Mouse (Mus musculus): ENCODE measurements around the gene Ppm1m. TPM values are rescaled to one million over a fixed set of nuclear protein-coding genes. Genes with fewer than 3 reads are reported as not detected.
A peak's percentile ranks its signal among the peaks of the same experiment; 100 is the strongest.

The Ppm1m gene
- polyA plus RNA-seq, 1 experiment from 2014 or later, result 20.1 TPM

GRCm38 (mm10) chr9:106166709-106167108 is 32.8 kb downstream of the Ppm1m start:
- Histone ChIP-seq H3K9me3 (replicated peaks) (no peaks in the 10 kb centered on the region), H3K27me3 (peaks cover 5% of the 10 kb centered on the region; the same call in 1 of the 2 replicates), H3K9ac (no peak overlapping the region), H3K4me3 (no peak overlapping the region), H3K27ac (no peak overlapping the region), H3K36me3 (ENCODE audit: poor library complexity, severe bottlenecking) (no peaks in the 10 kb centered on the region), H3K4me1 (peaks cover 6% of the 10 kb centered on the region; the same call in 1 of the 2 replicates), H3K4me2 (no peak overlapping the region)
- 88% methylated on average over 2 of the region's 2 CpGs for WGBS
- no peak for ATAC-seq

- no peak for ATAC-seq
- peak overlapping the region; percentile 94; the same call in 1 of the 2 replicates for H3K27ac ChIP-seq
- peak overlapping the region; percentile 55 for H3K4me3 ChIP-seq
- H3K4me2 ChIP-seq, result peak overlapping the region; percentile 66
- H3K27me3 ChIP-seq, result peaks cover 11% of the 10 kb centered on the region
- peaks cover 29% of the 10 kb centered on the region for H3K4me1 ChIP-seq
- peak overlapping the region; percentile 73 for H3K9ac ChIP-seq
- WGBS, result 41% methylated on average over 5 of the region's 5 CpGs
- H3K36me3 ChIP-seq (ENCODE audit: poor library complexity, severe bottlenecking), result no peaks in the 10 kb centered on the region
- no peaks in the 10 kb centered on the region for H3K9me3 ChIP-seq (replicated peaks)
Observed at GRCm38 (mm10) chr9:106160426-106160825, 39.1 kb downstream of the Ppm1m start.

GRCm38 (mm10) chr9:106159784-106160301 is 39.7 kb downstream of the Ppm1m start:
- Histone ChIP-seq H3K4me1 (peaks cover 29% of the 10 kb centered on the region), H3K4me2 (peak overlapping the region; percentile 66), H3K4me3 (peak overlapping the region; percentile 55), H3K36me3 (ENCODE audit: poor library complexity, severe bottlenecking) (no peaks in the 10 kb centered on the region), H3K27me3 (peaks cover 13% of the 10 kb centered on the region), H3K9ac (peak overlapping the region; percentile 73), H3K27ac (peak overlapping the region; percentile 94), H3K9me3 (replicated peaks) (no peaks in the 10 kb centered on the region)
- 2% methylated on average over 24 of the region's 24 CpGs for WGBS
- ATAC-seq, result peak; percentile 61

GRCm38 (mm10) chr9:106159237-106159636 is 40.3 kb downstream of the Ppm1m start:
- H3K4me2 ChIP-seq, result peak overlapping the region; percentile 66
- no peak overlapping the region for H3K9ac ChIP-seq
- H3K27me3 ChIP-seq, result peaks cover 17% of the 10 kb centered on the region
- H3K9me3 ChIP-seq (replicated peaks), result no peaks in the 10 kb centered on the region
- no peak overlapping the region for H3K27ac ChIP-seq
- H3K36me3 ChIP-seq (ENCODE audit: poor library complexity, severe bottlenecking), result 0 out of 2 replicates have a peak, but pooled peaks cover under 1% of the 10 kb centered on the region
- peaks cover 29% of the 10 kb centered on the region for H3K4me1 ChIP-seq
- no peak for ATAC-seq
- no peak overlapping the region for H3K4me3 ChIP-seq
- WGBS, result 77% methylated on average over 9 of the region's 9 CpGs

- Histone ChIP-seq H3K4me1 (peaks cover 29% of the 10 kb centered on the region), H3K36me3 (ENCODE audit: poor library complexity, severe bottlenecking) (peaks cover 11% of the 10 kb centered on the region; the same call in 1 of the 2 replicates), H3K4me2 (no peak within 1 kb of the TSS), H3K9ac (no peak within 1 kb of the TSS), H3K27ac (no peak within 1 kb of the TSS), H3K9me3 (replicated peaks) (no peaks in the 10 kb centered on the region), H3K27me3 (peaks cover 23% of the 10 kb centered on the region), H3K4me3 (no peak within 1 kb of the TSS)
- 85% methylated on average over 6 of the region's 6 CpGs for WGBS
- no peak for ATAC-seq
Observed at GRCm38 (mm10) chr9:106158037-106158491, 41.5 kb downstream of the Ppm1m start, which contains the start of gene Glyctk. Gene Glyctk (minus strand): TSS chr9:106158138.

GRCm38 (mm10) chr9:106157623-106157925 is 42.0 kb downstream of the Ppm1m start:
- Histone ChIP-seq H3K27ac (no peak overlapping the region), H3K27me3 (peaks cover 23% of the 10 kb centered on the region), H3K36me3 (ENCODE audit: poor library complexity, severe bottlenecking) (peaks cover 16% of the 10 kb centered on the region), H3K4me2 (no peak overlapping the region), H3K9ac (no peak overlapping the region), H3K4me1 (peaks cover 29% of the 10 kb centered on the region), H3K9me3 (replicated peaks) (no peaks in the 10 kb centered on the region), H3K4me3 (no peak overlapping the region)
- no peak for ATAC-seq
- 84% methylated on average over 10 of the region's 10 CpGs for WGBS

- Histone ChIP-seq H3K9me3 (replicated peaks) (no peaks in the 10 kb centered on the region), H3K4me3 (no peak overlapping the region), H3K27ac (no peak overlapping the region), H3K36me3 (ENCODE audit: poor library complexity, severe bottlenecking) (peaks cover 21% of the 10 kb centered on the region), H3K4me2 (no peak overlapping the region), H3K9ac (no peak overlapping the region), H3K27me3 (peaks cover 22% of the 10 kb centered on the region), H3K4me1 (peaks cover 31% of the 10 kb centered on the region)
- no peak for ATAC-seq
- WGBS, result 82% methylated on average over 21 of the region's 21 CpGs
Observed at GRCm38 (mm10) chr9:106156921-106157622, 42.5 kb downstream of the Ppm1m start.

- peak; percentile 68 for ATAC-seq
- 35% methylated on average over 5 of the region's 5 CpGs for WGBS
- Histone ChIP-seq H3K27ac (peak overlapping the region; percentile 60; the same call in 1 of the 2 replicates), H3K27me3 (peaks cover 16% of the 10 kb centered on the region; the same call in 1 of the 2 replicates), H3K36me3 (ENCODE audit: poor library complexity, severe bottlenecking) (peaks cover 24% of the 10 kb centered on the region), H3K4me1 (peaks cover 33% of the 10 kb centered on the region), H3K9me3 (replicated peaks) (no peaks in the 10 kb centered on the region), H3K9ac (0 out of 2 replicates have a peak overlapping the region, but pooled peaks have one; percentile 1), H3K4me3 (no peak overlapping the region), H3K4me2 (no peak overlapping the region)
Observed at GRCm38 (mm10) chr9:106156419-106156818, 43.1 kb downstream of the Ppm1m start.

GRCm38 (mm10) chr9:106154106-106154505 is 45.4 kb downstream of the Ppm1m start:
- no peak overlapping the region for H3K9ac ChIP-seq
- peaks cover 33% of the 10 kb centered on the region for H3K36me3 ChIP-seq (ENCODE audit: poor library complexity, severe bottlenecking)
- H3K27me3 ChIP-seq, result peaks cover 30% of the 10 kb centered on the region
- H3K9me3 ChIP-seq (replicated peaks), result no peaks in the 10 kb centered on the region
- ATAC-seq, result no peak
- peaks cover 46% of the 10 kb centered on the region for H3K4me1 ChIP-seq
- 79% methylated on average over 9 of the region's 9 CpGs for WGBS
- 0 out of 2 replicates have a peak overlapping the region, but pooled peaks have one; percentile 6 for H3K27ac ChIP-seq
- H3K4me2 ChIP-seq, result no peak overlapping the region
- no peak overlapping the region for H3K4me3 ChIP-seq

GRCm38 (mm10) chr9:106149399-106149754 is 50.2 kb downstream of the Ppm1m start:
- Histone ChIP-seq H3K9me3 (replicated peaks) (no peaks in the 10 kb centered on the region), H3K27me3 (peaks cover 55% of the 10 kb centered on the region), H3K4me3 (peak overlapping the region; percentile 67), H3K4me1 (peaks cover 44% of the 10 kb centered on the region), H3K9ac (peak overlapping the region; percentile 92), H3K27ac (peak overlapping the region; percentile 91), H3K4me2 (peak overlapping the region; percentile 69), H3K36me3 (ENCODE audit: poor library complexity, severe bottlenecking) (peaks cover 33% of the 10 kb centered on the region)
- ATAC-seq, result no peak
- WGBS, result 5% methylated on average over 10 of the region's 10 CpGs

GRCm38 (mm10) chr9:106148541-106149398 is 50.8 kb downstream of the Ppm1m start:
- Histone ChIP-seq H3K4me2 (peak overlapping the region; percentile 69), H3K4me1 (peaks cover 50% of the 10 kb centered on the region)
- peak; percentile 70 for ATAC-seq

More at GRCm38 (mm10) chr9:106148541-106149398, 50.8 kb downstream of the Ppm1m start:
- Histone ChIP-seq H3K27ac (peak overlapping the region; percentile 91), H3K9ac (peak overlapping the region; percentile 92), H3K9me3 (replicated peaks) (no peaks in the 10 kb centered on the region), H3K36me3 (ENCODE audit: poor library complexity, severe bottlenecking) (peaks cover 28% of the 10 kb centered on the region), H3K27me3 (peaks cover 54% of the 10 kb centered on the region), H3K4me3 (peak overlapping the region; percentile 67)
- WGBS, result under 1% methylated on average over 36 of the region's 36 CpGs

Measured in forebrain, embryonic 13.5 days (tissue).